Mouse (Mus musculus) testis, adult 2 months (tissue): ENCODE measurements at regions not wholly inside any gene's neighbourhood (a gene's known extent, or its start where the extent isn't known, plus 50 kb on each side); places are given as distances from the start of the nearest gene placed in this dataset.

Experiments
- CTCF ChIP-seq: fragments of 200-500 bp; IDR thresholded peaks from 2 replicates; pipeline ENCODE4 v1.5.1; 2012; ENCODE audit warnings: low read depth, mild to moderate bottlenecking, inconsistent platforms, low read length, moderate library complexity; ENCODE audit not compliant: control insufficient read depth, insufficient read depth, insufficient replicate concordance
- POLR2A ChIP-seq: fragments of 200-500 bp; IDR thresholded peaks from 2 replicates; pipeline ENCODE4 v1.6.1; 2012; ENCODE audit warnings: low read depth, mild to moderate bottlenecking, inconsistent platforms, low read length, moderate library complexity; ENCODE audit not compliant: control insufficient read depth

- no peak for TF ChIP-seq CTCF
- no peak for TF ChIP-seq POLR2A
Observed at GRCm38 (mm10) chr14:75402483-75403103, 53.2 kb upstream of the Siah3 start.
